Mouse (Mus musculus): ENCODE data around the gene Apopt1. TPM values are rescaled to one million over a fixed set of nuclear protein-coding genes. Genes with fewer than 3 reads are reported as not detected.

Apopt1 gene
- polyA plus RNA-seq, 1 experiment from 2014 or later: 47.9 TPM

DNA sequence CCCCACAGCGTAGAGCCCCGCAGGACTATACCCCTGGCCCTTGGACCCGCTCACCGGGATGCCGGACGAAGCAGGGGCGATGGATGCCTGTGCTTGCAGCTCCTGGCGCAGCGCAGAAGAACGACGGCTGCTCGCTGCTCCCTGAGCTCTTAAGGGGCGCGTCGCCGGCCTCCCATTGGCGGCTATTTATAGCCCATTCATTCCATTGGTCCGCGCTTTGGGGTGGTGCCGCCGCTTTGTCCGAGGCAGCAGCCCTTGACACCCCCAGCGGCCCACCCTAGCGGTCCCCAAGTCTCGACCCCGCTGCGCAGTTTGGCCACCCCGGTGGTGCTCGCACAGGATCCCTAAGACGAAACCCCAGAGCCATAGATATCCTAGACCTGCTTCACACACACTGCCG, 40.9 kb upstream of the Apopt1 start, which contains the start of gene Ckb:
Gene Ckb, minus strand, starts transcription at position 163 of the 400 bp plus-strand sequence.
- Histone ChIP-seq H3K4me2 (peak within 1 kb of the TSS; percentile 98), H3K4me3 (peak within 1 kb of the TSS; percentile 53), H3K9ac (peak within 1 kb of the TSS; percentile 43), H3K36me3 (no peaks in the 10 kb centered on the region), H3K27ac (0 out of 2 replicates have a peak within 1 kb of the TSS, but pooled peaks have one; percentile 4), H3K9me3 (no peaks in the 10 kb centered on the region), H3K27me3 (peaks cover 48% of the 10 kb centered on the region), H3K4me1 (peaks cover 53% of the 10 kb centered on the region)
- peak; percentile 48; the same call in 1 of the 2 replicates for ATAC-seq (ENCODE audit: borderline replicate concordance, extremely low read depth, low FRiP score, low TSS enrichment)
- under 1% methylated on average over 31 of the region's 31 CpGs for WGBS

- no peak for ATAC-seq (ENCODE audit: borderline replicate concordance, extremely low read depth, low FRiP score, low TSS enrichment)
- H3K4me1 ChIP-seq: peaks cover 57% of the 10 kb centered on the region
- no peaks in the 10 kb centered on the region for H3K9me3 ChIP-seq
- H3K27me3 ChIP-seq: peaks cover 48% of the 10 kb centered on the region
- H3K9ac ChIP-seq: 0 out of 2 replicates have a peak overlapping the region, but pooled peaks have one; percentile 4
- no peak overlapping the region for H3K27ac ChIP-seq
- peak overlapping the region; percentile 53 for H3K4me3 ChIP-seq
- 6% methylated on average over 12 of the region's 12 CpGs for WGBS
- peak overlapping the region; percentile 98 for H3K4me2 ChIP-seq
- no peaks in the 10 kb centered on the region for H3K36me3 ChIP-seq
Observed at GRCm38 (mm10) chr12:111672581-111672980, 40.5 kb upstream of the Apopt1 start.

- H3K4me1 ChIP-seq: peaks cover 55% of the 10 kb centered on the region
- no peak overlapping the region for H3K4me3 ChIP-seq
- H3K27me3 ChIP-seq: peaks cover 42% of the 10 kb centered on the region
- no peak overlapping the region for H3K27ac ChIP-seq
- no peak overlapping the region for H3K4me2 ChIP-seq
- 63% methylated on average over 2 of the region's 2 CpGs for WGBS
- H3K9me3 ChIP-seq: no peaks in the 10 kb centered on the region
- no peak overlapping the region for H3K9ac ChIP-seq
- no peak for ATAC-seq (ENCODE audit: borderline replicate concordance, extremely low read depth, low FRiP score, low TSS enrichment)
- H3K36me3 ChIP-seq: no peaks in the 10 kb centered on the region
Observed at GRCm38 (mm10) chr12:111674850-111675486, 38.1 kb upstream of the Apopt1 start.

GRCm38 (mm10) chr12:111675797-111676580, 37.1 kb upstream of the Apopt1 start:
- no peaks in the 10 kb centered on the region for H3K36me3 ChIP-seq
- H3K9ac ChIP-seq: no peak overlapping the region
- H3K9me3 ChIP-seq: no peaks in the 10 kb centered on the region
- 70% methylated on average over 6 of the region's 6 CpGs for WGBS
- ATAC-seq (ENCODE audit: borderline replicate concordance, extremely low read depth, low FRiP score, low TSS enrichment): no peak
- no peak overlapping the region for H3K4me2 ChIP-seq
- H3K27me3 ChIP-seq: peaks cover 33% of the 10 kb centered on the region
- no peak overlapping the region for H3K27ac ChIP-seq
- no peak overlapping the region for H3K4me3 ChIP-seq
- H3K4me1 ChIP-seq: peaks cover 44% of the 10 kb centered on the region

DNA sequence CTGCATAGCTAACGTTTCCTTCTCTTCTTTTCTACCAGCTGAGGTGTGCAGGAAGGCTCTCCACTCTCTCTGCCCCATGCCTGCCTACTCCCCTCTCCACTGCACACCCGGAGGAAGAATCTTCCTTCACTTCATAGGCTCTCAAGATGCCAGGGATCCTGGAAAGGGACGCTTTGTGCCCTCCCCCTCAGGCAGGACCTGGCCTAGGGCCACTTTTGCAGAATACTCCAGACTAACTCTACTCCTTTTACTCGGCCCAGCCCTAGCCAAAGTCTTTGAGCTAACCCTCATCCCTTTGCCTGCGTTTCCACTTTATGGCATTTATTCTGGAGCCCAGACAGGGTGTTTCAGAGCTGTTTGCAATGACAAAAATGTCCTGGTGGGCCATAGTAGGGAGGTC, 35.6 kb upstream of the Apopt1 start:
- Histone ChIP-seq H3K9me3 (no peaks in the 10 kb centered on the region), H3K27ac (peak overlapping the region; percentile 97), H3K4me2 (peak overlapping the region; percentile 87), H3K9ac (peak overlapping the region; percentile 61), H3K4me1 (peaks cover 33% of the 10 kb centered on the region), H3K36me3 (peaks cover under 1% of the 10 kb centered on the region; the same call in 1 of the 2 replicates), H3K4me3 (peak overlapping the region; percentile 85), H3K27me3 (peaks cover 19% of the 10 kb centered on the region)
- WGBS: 14% methylated on average over 5 of the region's 5 CpGs
- no peak for ATAC-seq (ENCODE audit: borderline replicate concordance, extremely low read depth, low FRiP score, low TSS enrichment)

DNA sequence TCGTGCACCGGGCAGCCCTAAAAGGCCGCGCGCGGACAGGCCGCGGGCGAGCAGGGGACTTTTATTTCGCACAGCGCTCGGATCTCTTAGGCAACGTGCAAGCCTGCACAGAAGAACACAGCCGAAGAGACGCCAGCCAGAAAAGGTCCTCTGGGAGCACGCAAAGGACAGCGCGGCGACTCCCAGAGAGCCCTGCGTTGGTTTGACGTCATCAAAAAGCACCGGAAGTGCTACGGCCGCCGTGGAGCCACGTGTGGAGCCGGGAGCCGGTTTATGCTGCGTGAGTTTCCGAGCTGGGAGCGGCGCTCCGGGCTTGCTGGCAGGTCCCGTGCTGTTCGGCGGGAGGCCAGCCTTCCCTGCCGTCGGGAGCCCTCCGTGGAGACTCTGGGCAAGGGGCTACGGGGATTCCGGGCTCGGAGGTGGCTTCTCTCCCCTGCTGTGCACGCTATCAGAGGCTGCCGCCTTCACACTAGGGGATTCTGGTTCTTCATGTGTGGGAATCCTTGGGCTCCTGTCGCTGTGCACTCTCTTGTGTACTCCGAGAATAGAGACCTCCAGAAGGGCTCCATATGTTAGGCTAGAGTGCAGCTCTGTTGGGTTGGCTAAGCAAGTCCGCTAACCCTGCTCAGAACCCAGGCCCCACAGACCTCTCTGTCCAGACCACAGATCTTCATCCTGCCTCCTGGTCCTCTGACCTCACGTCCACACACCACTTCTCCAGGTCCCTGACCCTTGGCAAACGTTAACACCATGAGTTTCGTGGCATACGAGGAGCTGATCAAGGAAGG, 35.0 kb upstream of the Apopt1 start, which contains the start of gene Trmt61a:
Gene Trmt61a, plus strand, starts transcription at position 224 of the 788 bp plus-strand sequence.
- ATAC-seq (ENCODE audit: borderline replicate concordance, extremely low read depth, low FRiP score, low TSS enrichment): peak; percentile 82
- Histone ChIP-seq H3K4me1 (peaks cover 35% of the 10 kb centered on the region), H3K9me3 (no peaks in the 10 kb centered on the region), H3K27me3 (peaks cover 13% of the 10 kb centered on the region), H3K36me3 (peaks cover 6% of the 10 kb centered on the region; the same call in 1 of the 2 replicates), H3K27ac (peak within 1 kb of the TSS; percentile 97), H3K4me2 (peak within 1 kb of the TSS; percentile 87), H3K9ac (peak within 1 kb of the TSS; percentile 61), H3K4me3 (peak within 1 kb of the TSS; percentile 85)
- WGBS: under 1% methylated on average over 51 of the region's 51 CpGs

- H3K4me1 ChIP-seq: peaks cover 36% of the 10 kb centered on the region
- no peaks in the 10 kb centered on the region for H3K9me3 ChIP-seq
- no peak for ATAC-seq (ENCODE audit: borderline replicate concordance, extremely low read depth, low FRiP score, low TSS enrichment)
- peak overlapping the region; percentile 87 for H3K4me2 ChIP-seq
- H3K4me3 ChIP-seq: peak overlapping the region; percentile 85
- H3K36me3 ChIP-seq: peaks cover 6% of the 10 kb centered on the region; the same call in 1 of the 2 replicates
- peak overlapping the region; percentile 61 for H3K9ac ChIP-seq
- peaks cover 7% of the 10 kb centered on the region for H3K27me3 ChIP-seq
- 5% methylated on average over 13 of the region's 13 CpGs for WGBS
- H3K27ac ChIP-seq: no peak overlapping the region
Observed at GRCm38 (mm10) chr12:111678670-111678933, 34.5 kb upstream of the Apopt1 start.

GRCm38 (mm10) chr12:111678997-111679396, 34.1 kb upstream of the Apopt1 start:
- Histone ChIP-seq H3K4me2 (peak overlapping the region; percentile 87), H3K27ac (no peak overlapping the region), H3K9me3 (no peaks in the 10 kb centered on the region), H3K9ac (peak overlapping the region; percentile 61), H3K4me3 (peak overlapping the region; percentile 85), H3K27me3 (peaks cover 3% of the 10 kb centered on the region), H3K4me1 (peaks cover 32% of the 10 kb centered on the region), H3K36me3 (peaks cover 6% of the 10 kb centered on the region; the same call in 1 of the 2 replicates)
- WGBS: 42% methylated on average over 7 of the region's 7 CpGs
- ATAC-seq (ENCODE audit: borderline replicate concordance, extremely low read depth, low FRiP score, low TSS enrichment): no peak

GRCm38 (mm10) chr12:111680661-111681060, 32.4 kb upstream of the Apopt1 start:
- WGBS: 89% methylated on average over 13 of the region's 13 CpGs
- Histone ChIP-seq H3K4me1 (peaks cover 31% of the 10 kb centered on the region), H3K4me3 (no peak overlapping the region), H3K4me2 (no peak overlapping the region), H3K9me3 (no peaks in the 10 kb centered on the region), H3K27me3 (no peaks in the 10 kb centered on the region), H3K27ac (peak overlapping the region; percentile 80), H3K36me3 (peaks cover 6% of the 10 kb centered on the region; the same call in 1 of the 2 replicates), H3K9ac (no peak overlapping the region)
- no peak for ATAC-seq (ENCODE audit: borderline replicate concordance, extremely low read depth, low FRiP score, low TSS enrichment)

- WGBS: 61% methylated on average over 8 of the region's 8 CpGs
- H3K27ac ChIP-seq: peak overlapping the region; percentile 80
- peaks cover 31% of the 10 kb centered on the region for H3K4me1 ChIP-seq
- H3K4me2 ChIP-seq: no peak overlapping the region
- H3K27me3 ChIP-seq: no peaks in the 10 kb centered on the region
- H3K4me3 ChIP-seq: no peak overlapping the region
- no peak for ATAC-seq (ENCODE audit: borderline replicate concordance, extremely low read depth, low FRiP score, low TSS enrichment)
- H3K9ac ChIP-seq: no peak overlapping the region
- H3K9me3 ChIP-seq: no peaks in the 10 kb centered on the region
- H3K36me3 ChIP-seq: peaks cover 6% of the 10 kb centered on the region; the same call in 1 of the 2 replicates
Observed at GRCm38 (mm10) chr12:111681305-111681704, 31.8 kb upstream of the Apopt1 start.

GRCm38 (mm10) chr12:111682003-111682402, 31.1 kb upstream of the Apopt1 start:
- no peaks in the 10 kb centered on the region for H3K27me3 ChIP-seq
- H3K9me3 ChIP-seq: no peaks in the 10 kb centered on the region
- no peak overlapping the region for H3K4me2 ChIP-seq
- H3K36me3 ChIP-seq: peaks cover 6% of the 10 kb centered on the region; the same call in 1 of the 2 replicates
- H3K9ac ChIP-seq: no peak overlapping the region
- peaks cover 33% of the 10 kb centered on the region for H3K4me1 ChIP-seq
- WGBS: 75% methylated on average over 5 of the region's 5 CpGs
- ATAC-seq (ENCODE audit: borderline replicate concordance, extremely low read depth, low FRiP score, low TSS enrichment): no peak
- no peak overlapping the region for H3K4me3 ChIP-seq
- peak overlapping the region; percentile 80 for H3K27ac ChIP-seq
